Mouse (Mus musculus) neural tube, embryonic 11.5 days (tissue): ENCODE measurements around the gene Npr1. TPM values are rescaled to one million over a fixed set of nuclear protein-coding genes. Genes with fewer than 3 reads are reported as not detected.

Source experiments
- ATAC-seq: fragments of 200-750 bp; cut with Nextera tagmentation; 2 replicates; pipeline ENCODE4 v1.8.0; 2017; ENCODE audit warnings: moderate number of reproducible peaks, mild to moderate bottlenecking, moderate TSS enrichment, moderate library complexity; ENCODE audit not compliant: insufficient read depth, low FRiP score, low TSS enrichment
- DNase-seq: peaks from one replicate; pipeline ENCODE4 v3.0.0-alpha.2; 2015; ENCODE audit warnings: low spot score
- H3K27ac ChIP-seq: fragments of 300-500 bp; sonication (generic); 2 replicates; pipeline ENCODE4 v1.5.1; 2014; ENCODE audit warnings: low read depth, mild to moderate bottlenecking, low read length
- H3K27me3 ChIP-seq: fragments of 300-500 bp; sonication (generic); 2 replicates; pipeline ENCODE4 v1.6.1; 2014; ENCODE audit warnings: mild to moderate bottlenecking, low read length, mixed read lengths; ENCODE audit not compliant: control insufficient read depth, insufficient read depth
- H3K36me3 ChIP-seq: fragments of 300-500 bp; sonication (generic); 2 replicates; pipeline ENCODE4 v1.6.1; 2014; ENCODE audit warnings: mild to moderate bottlenecking, low read length, moderate library complexity, mixed read lengths; ENCODE audit not compliant: control insufficient read depth, insufficient read depth
- H3K4me1 ChIP-seq: fragments of 300-500 bp; sonication (generic); 2 replicates; pipeline ENCODE4 v1.6.1; 2014; ENCODE audit warnings: low read length, mixed read lengths; ENCODE audit not compliant: control insufficient read depth, insufficient read depth
- H3K4me2 ChIP-seq: fragments of 300-500 bp; sonication (generic); 2 replicates; pipeline ENCODE4 v1.6.1; 2014; ENCODE audit warnings: low read depth, mild to moderate bottlenecking, moderate library complexity
- H3K4me3 ChIP-seq: fragments of 300-500 bp; sonication (generic); 2 replicates; pipeline ENCODE4 v1.5.1; 2014; ENCODE audit warnings: low read depth, low read length
- H3K9ac ChIP-seq: fragments of 300-500 bp; sonication (generic); 2 replicates; pipeline ENCODE4 v1.6.1; 2014; ENCODE audit warnings: mild to moderate bottlenecking, low read length
- H3K9me3 ChIP-seq: fragments of 300-500 bp; sonication (generic); 2 replicates; pipeline ENCODE4 v1.6.1; 2016; ENCODE audit warnings: low read length; ENCODE audit not compliant: control insufficient read depth
- WGBS: fragments of 180-500 bp; shearing (Covaris S2); extraction: QIAGEN DNeasy Blood & Tissue Kit; methylation state at CpG from one replicate; pipeline ENCODE4 v1.1.7; 2014; 5-methylcytosine and 5-hydroxymethylcytosine counted together
- polyA plus RNA-seq: library from polyadenylated mRNA; unstranded; fragments of >200 nt; fragmentation: Nextera tagmentation; extraction: Ambion mirVana; gene quantifications from 2 replicates; pipeline ENCODE4 v1.2.1, GENCODE M21; 2014

The Npr1 gene
- polyA plus RNA-seq, result 3.1 and 3.5 TPM in 2 replicates

DNA sequence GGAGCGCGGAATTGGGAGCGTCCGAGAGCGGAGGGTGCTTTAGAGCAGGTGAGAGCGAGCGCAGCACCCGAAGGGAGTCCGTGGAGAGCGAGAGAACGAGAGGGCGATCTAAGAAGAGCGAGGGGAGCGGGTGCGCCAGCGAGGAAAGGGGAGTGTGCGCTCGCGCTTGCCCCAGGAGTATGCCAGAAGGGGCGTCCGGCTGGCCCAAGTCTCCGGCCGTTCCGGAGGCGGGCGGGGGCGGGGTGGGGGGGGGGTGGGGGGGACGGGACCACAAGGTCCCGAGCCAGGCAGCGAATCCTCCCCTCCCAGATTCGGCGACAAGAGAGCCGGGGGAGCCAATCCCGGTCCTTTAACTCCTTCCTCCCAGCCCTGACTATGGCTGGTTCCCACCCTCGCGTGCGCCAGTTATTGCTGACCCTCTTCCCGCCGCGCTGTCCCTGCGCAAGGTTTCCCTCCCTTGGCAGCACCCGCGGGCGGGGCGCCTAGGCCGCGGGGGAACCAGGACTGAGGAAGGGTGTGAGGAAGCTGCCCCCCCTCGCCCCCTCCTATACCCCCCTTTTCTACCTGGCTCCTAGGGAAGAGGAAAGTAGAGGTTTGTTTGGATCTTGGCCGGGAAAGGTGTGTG lies at the start of gene Npr1:
Gene Npr1, minus strand, starts transcription at position 181 of the 625 bp plus-strand sequence.
- ATAC-seq (peak; percentile 56), DNase-seq (peak; percentile 38)
- no peaks in the 10 kb centered on the region for H3K36me3 ChIP-seq
- 0% methylated on average over 21 of the region's 49 CpGs for WGBS
- H3K27ac ChIP-seq, result no peak within 1 kb of the TSS
- H3K4me3 ChIP-seq, result peak within 1 kb of the TSS; percentile 47
- H3K27me3 ChIP-seq, result peaks cover 35% of the 10 kb centered on the region
- H3K4me1 ChIP-seq, result 0 out of 2 replicates have a peak, but pooled peaks cover 3% of the 10 kb centered on the region
- peak within 1 kb of the TSS; percentile 53 for H3K4me2 ChIP-seq
- H3K9me3 ChIP-seq, result no peaks in the 10 kb centered on the region
- peak within 1 kb of the TSS; percentile 41 for H3K9ac ChIP-seq

DNA sequence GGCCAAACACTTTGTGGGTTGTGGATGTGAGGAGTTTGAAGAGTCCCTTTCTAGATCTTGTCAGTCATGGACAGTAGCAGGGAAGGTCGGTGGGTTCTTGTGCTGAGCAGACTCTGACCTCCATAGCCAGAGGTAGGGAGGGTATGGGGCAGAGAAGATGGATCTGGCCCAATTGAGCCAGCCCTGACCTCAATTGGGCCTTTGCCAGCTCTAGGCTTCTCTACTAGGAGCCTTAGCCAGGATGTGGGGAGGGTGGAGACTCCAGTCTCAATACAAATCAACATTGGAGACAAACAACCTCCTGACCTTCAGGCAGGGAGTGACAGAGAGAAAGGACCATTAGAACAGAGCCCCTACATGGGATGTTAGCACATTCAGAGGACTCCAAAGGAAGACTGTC lies 49.6 kb upstream of the Npr1 start:
- Histone ChIP-seq H3K4me2 (peak overlapping the region; percentile 62), H3K4me1 (peaks cover 2% of the 10 kb centered on the region; the same call in 1 of the 2 replicates), H3K4me3 (peak overlapping the region; percentile 25), H3K27ac (no peak overlapping the region), H3K9me3 (no peaks in the 10 kb centered on the region), H3K9ac (0 out of 2 replicates have a peak overlapping the region, but pooled peaks have one; percentile 15), H3K27me3 (no peaks in the 10 kb centered on the region), H3K36me3 (no peaks in the 10 kb centered on the region)
- ATAC-seq (no peak), DNase-seq (no peak)
- 47% methylated on average over 1 of the region's 1 CpGs for WGBS

DNA sequence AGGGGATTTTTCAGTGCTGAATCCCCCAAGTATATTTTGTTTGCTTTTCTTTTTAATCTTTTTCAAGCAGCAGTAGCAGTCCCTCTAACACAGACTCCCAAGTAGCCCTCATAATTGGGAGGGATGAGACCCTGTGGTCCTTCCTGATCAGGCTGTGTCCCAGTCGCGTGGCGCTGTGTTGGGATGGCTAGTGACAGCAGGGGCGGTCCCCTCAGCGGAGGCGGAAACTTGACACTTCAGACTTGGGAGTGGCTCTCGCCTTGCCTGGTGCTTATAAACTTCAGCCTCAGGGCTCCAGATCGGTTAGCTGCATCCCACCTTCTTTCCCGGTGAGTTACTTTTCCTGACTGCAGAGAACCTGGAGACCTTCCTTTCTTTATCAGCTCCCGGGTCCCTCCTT lies 49.0 kb upstream of the Npr1 start:
- no peaks in the 10 kb centered on the region for H3K27me3 ChIP-seq

DNA sequence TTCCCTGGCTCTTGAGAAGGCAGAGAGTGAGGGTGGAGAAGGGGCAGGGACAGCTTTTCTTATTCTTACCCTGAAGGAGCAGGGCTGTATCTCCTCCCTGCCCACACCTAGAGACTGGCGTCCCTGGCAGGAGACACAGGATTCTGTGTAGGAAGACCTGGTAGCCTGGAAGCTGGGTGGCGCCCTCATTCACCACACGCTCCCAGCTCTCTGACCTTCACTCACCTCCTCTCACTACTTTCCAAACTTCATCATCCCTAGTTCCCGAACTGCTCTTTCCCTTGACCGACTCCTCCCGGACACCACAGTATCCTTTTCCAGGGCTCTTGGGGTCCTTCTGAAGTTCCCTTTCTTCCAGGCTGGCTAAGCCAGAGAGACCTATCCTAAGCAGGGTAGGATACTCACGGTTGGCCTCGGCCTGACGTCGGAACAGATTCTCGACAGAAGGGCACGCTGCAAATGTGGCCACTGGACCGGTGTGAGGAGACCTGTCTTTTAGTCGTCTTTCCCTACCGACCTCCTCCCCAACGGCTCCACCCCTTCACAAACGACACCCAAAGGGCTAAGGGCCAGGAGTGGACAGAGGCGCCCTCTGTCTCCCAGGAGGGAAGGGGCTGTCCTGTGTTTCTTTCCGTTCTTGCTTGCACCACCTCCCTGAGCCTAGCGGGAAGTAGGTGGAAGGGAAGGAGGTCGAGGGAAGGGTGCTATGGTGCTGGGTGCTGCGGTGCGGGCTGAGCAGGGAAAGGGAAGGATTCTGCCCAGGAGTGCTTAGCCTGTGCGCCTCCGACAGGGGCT lies 48.3 kb upstream of the Npr1 start, which contains the start of the genes S100a1 and S100a13:
Gene S100a1, minus strand, starts transcription at position 597 of the 795 bp plus-strand sequence.
Gene S100a13, plus strand, starts transcription at position 640 of the 795 bp plus-strand sequence.
- peak within 1 kb of the TSS; percentile 45; the same call in 1 of the 2 replicates for H3K9ac ChIP-seq
- no peaks in the 10 kb centered on the region for H3K27me3 ChIP-seq
- H3K4me2 ChIP-seq, result peak within 1 kb of the TSS; percentile 62
- H3K27ac ChIP-seq, result no peak within 1 kb of the TSS
- 4% methylated on average over 24 of the region's 25 CpGs for WGBS
- H3K4me1 ChIP-seq, result peaks cover 2% of the 10 kb centered on the region; the same call in 1 of the 2 replicates
- DNase-seq (peak; percentile 36), ATAC-seq (no peak)
- no peaks in the 10 kb centered on the region for H3K36me3 ChIP-seq
- peak within 1 kb of the TSS; percentile 25 for H3K4me3 ChIP-seq
- no peaks in the 10 kb centered on the region for H3K9me3 ChIP-seq

More for the DNA sequence above, 49.0 kb upstream of the Npr1 start:
- H3K9me3 ChIP-seq, result no peaks in the 10 kb centered on the region
- 1% methylated on average over 10 of the region's 10 CpGs for WGBS
- H3K27ac ChIP-seq, result no peak overlapping the region
- peak overlapping the region; percentile 25 for H3K4me3 ChIP-seq
- H3K9ac ChIP-seq, result peak overlapping the region; percentile 45; the same call in 1 of the 2 replicates
- H3K4me2 ChIP-seq, result peak overlapping the region; percentile 62
- no peaks in the 10 kb centered on the region for H3K36me3 ChIP-seq
- ATAC-seq, result 0 out of 2 replicates have a peak, but pooled peaks have one; percentile 51
- peaks cover 2% of the 10 kb centered on the region; the same call in 1 of the 2 replicates for H3K4me1 ChIP-seq
- peak; percentile 64 for DNase-seq

DNA sequence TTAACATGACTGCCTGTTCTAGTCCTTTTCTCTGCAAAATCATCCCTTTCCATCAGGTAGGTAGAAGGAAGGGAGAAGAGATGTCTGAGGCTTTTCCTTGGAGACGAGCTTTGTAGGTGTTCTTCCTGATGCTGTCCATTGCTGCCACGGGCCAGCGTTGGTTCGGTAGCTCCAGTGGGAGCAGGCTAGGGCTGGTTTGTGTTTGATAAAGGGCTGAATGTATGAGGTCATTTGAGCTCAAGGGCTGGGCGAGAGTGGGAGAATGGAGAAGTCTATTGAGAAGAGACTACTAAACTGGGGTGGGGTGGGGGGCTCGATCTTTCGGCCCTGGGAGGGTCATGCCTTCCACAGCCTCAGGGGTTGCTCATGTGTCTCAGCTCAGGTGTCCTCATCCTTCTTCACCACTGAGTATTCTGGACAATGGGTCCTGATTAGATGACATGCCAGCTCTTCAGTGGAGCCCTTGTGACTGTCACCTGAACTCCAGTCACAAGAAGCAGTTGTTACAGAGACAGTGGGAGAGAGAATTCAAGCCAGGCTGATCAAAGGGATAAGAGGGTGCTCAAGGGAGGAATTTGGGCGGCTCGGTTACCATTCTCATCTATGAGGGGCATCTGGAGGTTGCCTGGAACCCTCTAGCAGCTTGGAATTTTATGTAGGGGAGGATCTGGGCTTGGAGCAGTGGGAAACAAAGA lies 47.4 kb upstream of the Npr1 start:
- no peak overlapping the region for H3K4me3 ChIP-seq
- H3K9ac ChIP-seq, result no peak overlapping the region
- H3K4me2 ChIP-seq, result no peak overlapping the region
- H3K4me1 ChIP-seq, result peaks cover 3% of the 10 kb centered on the region
- 74% methylated on average over 9 of the region's 9 CpGs for WGBS
- no peaks in the 10 kb centered on the region for H3K27me3 ChIP-seq
- DNase-seq, result no peak
- no peak for ATAC-seq
- H3K27ac ChIP-seq, result no peak overlapping the region
- H3K36me3 ChIP-seq, result no peaks in the 10 kb centered on the region
- H3K9me3 ChIP-seq, result no peaks in the 10 kb centered on the region

DNA sequence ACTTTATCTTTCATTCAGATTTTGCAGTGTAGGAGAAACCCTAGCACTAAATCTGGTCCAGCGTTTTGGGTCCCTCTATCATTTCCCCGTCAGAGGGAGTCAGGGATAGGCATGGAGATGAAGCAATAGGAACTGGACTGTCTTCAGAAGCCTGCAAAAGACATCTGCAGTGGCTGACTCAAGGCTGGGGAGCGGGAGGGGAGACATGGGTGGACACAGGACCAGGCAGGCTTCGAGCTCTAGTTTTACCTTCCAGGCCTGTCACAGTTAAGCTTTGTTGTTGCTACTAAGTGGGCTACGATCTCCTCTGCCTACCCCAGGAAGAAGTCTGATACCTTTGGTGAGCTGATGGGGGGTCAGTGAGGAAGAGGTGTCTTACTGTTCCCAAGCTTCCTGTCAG lies 46.6 kb upstream of the Npr1 start:
- ATAC-seq (no peak), DNase-seq (no peak)
- no peaks in the 10 kb centered on the region for H3K27me3 ChIP-seq
- H3K36me3 ChIP-seq, result no peaks in the 10 kb centered on the region
- WGBS, result 86% methylated on average over 5 of the region's 5 CpGs
- no peak overlapping the region for H3K9ac ChIP-seq
- peaks cover 8% of the 10 kb centered on the region for H3K4me1 ChIP-seq
- H3K4me2 ChIP-seq, result no peak overlapping the region
- no peaks in the 10 kb centered on the region for H3K9me3 ChIP-seq
- H3K27ac ChIP-seq, result no peak overlapping the region
- no peak overlapping the region for H3K4me3 ChIP-seq

DNA sequence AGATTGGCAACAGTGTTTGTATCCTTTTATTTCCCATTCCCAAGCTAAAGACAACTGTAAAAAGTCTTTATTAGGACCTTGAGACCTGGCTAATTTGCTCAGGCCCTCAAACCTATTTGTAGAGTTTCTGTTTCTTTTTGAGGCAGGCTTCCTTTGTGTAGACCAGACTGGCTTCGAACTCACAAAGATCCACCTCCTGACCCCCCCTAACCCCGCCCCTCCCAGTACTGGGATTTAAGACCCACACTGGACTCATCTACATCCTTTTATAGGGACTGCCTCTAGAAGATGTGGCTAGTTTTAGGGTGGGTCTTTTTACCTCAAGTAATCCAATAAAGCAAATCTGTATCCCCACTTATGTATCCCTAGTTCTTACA lies 44.1 kb upstream of the Npr1 start:
- Histone ChIP-seq H3K9ac (peak overlapping the region; percentile 35; the same call in 1 of the 2 replicates), H3K27me3 (no peaks in the 10 kb centered on the region), H3K4me3 (peak overlapping the region; percentile 96), H3K4me2 (peak overlapping the region; percentile 34), H3K27ac (no peak overlapping the region), H3K36me3 (peaks cover 4% of the 10 kb centered on the region), H3K4me1 (peaks cover 6% of the 10 kb centered on the region), H3K9me3 (no peaks in the 10 kb centered on the region)
- WGBS, result 17% methylated on average over 2 of the region's 2 CpGs
- no peak for DNase-seq
- 0 out of 2 replicates have a peak, but pooled peaks have one; percentile 17 for ATAC-seq

DNA sequence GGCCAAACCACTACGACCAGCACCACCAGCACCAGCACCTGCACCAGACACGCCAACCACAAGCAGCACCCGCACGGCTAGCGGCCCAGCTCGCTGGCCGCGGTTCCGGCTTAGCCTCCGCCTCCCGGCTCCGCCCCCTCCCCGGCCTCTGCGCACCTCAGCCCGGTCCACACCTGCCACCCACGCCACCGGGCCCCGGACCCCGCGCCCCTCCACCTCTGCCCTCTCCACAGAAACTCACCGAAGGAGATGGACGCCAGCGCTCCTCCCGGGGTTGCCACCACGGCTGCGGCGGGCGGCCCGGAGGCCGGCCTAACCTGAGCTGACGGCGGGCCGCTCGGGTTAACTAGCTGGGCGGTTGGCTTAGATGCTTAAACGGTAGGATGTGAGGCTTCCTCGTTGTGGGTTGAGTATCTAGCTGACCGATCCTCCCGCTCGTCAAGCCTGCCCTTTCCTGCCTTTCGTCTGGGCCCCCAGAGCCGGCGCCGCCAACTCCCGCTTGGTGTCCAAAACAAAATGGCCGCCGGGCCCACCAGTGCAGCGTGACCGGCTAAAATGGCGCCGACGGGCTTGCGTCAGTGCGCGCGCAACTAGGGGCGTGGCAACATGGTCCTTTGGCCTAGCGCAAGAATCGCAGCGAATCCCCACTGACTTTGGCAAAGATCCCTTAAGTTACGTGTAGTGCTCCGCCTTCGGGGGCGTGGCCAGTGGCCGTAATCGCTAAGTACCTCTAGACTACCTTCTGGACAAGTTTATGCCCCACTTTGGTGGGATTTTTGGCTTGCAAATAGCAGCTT lies 43.5 kb upstream of the Npr1 start, which contains the start of gene Chtop:
Gene Chtop, minus strand, starts transcription at position 549 of the 797 bp plus-strand sequence.
- Histone ChIP-seq H3K4me2 (peak within 1 kb of the TSS; percentile 77), H3K27ac (peak within 1 kb of the TSS; percentile 88), H3K9me3 (no peaks in the 10 kb centered on the region), H3K4me3 (peak within 1 kb of the TSS; percentile 96), H3K36me3 (peaks cover 4% of the 10 kb centered on the region), H3K4me1 (peaks cover 6% of the 10 kb centered on the region), H3K9ac (peak within 1 kb of the TSS; percentile 99), H3K27me3 (no peaks in the 10 kb centered on the region)
- WGBS, result under 1% methylated on average over 63 of the region's 66 CpGs
- peak; percentile 99 for DNase-seq
- peak; percentile 91 for ATAC-seq
